Mouse (Mus musculus) naive thymus-derived CD4-positive, alpha-beta T cell, adult 2 months (primary cell): ENCODE data around the gene Suco.
A peak's percentile ranks its signal among the peaks of the same experiment; 100 is the strongest.

ENCODE experiments used
- DNase-seq: peaks from one replicate; pipeline ENCODE4 v3.0.0-alpha.2; 2011; ENCODE audit warnings: low read depth

The Suco gene

DNA sequence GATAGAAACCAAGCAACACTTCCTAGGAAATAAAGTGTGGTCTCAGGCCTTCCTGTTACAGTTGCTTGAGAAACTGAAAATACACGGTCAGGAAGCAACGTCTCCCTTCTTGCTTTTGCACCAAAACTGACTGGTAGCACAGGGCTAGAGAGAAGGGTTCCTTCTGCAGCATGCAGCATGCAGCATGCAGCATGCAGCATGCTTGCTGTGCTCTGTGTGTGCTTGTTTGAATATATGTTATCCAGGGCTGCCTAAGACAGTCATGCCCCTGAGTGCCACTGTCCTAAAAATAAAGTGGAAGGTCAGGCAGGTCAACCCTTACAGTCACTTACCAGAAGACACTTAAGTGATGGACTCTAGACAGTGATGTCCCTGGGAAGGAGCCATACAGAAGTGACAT is 17.6 kb upstream of the Suco start:
- peak; percentile 66 for DNase-seq

DNA sequence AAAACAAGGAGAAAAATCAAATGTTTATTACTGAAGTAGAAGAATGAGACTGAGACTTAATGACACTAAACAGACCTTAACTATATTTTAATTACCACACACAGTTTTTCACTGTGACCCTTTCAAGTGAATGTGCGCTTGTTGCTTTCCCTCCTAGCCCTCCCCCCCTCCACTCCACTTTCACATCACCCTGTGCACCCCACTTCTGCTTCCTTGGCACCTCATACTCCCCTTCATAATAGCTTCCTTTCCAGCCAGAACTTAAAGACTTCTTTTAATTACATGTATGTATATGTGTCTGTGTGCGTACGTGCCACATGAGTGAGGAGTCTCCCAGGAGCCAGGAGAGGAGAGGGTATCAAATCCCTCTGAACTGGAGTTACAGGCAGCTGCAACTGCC is 12.3 kb upstream of the Suco start:
- no peak for DNase-seq

DNA sequence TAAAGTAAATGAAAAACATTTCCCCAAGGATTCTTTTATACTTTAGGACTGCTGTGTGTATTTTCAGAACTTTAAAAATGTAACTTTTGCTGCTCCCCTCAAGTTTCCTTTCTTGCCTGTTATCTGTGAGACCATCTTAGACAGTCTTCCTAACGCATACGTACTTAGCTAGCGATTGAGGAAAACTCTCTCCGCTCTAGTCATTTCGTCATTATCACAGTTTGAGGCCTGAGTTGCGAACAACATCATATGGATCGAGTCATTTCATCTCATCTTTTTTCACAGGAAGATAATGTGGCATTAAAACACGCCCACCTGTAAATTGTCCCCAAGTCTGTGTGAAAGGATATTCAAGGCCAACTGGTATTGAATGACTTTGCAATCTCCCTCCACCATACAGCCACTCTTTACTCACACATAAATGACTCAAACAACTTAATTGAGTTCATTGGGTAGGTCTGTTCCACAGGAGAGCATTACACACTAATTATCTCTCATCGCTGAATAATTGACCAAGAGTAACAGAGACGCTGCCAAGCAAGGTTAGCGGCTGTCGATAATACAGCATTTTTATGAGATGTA is 11.3 kb upstream of the Suco start:
- no peak for DNase-seq

DNA sequence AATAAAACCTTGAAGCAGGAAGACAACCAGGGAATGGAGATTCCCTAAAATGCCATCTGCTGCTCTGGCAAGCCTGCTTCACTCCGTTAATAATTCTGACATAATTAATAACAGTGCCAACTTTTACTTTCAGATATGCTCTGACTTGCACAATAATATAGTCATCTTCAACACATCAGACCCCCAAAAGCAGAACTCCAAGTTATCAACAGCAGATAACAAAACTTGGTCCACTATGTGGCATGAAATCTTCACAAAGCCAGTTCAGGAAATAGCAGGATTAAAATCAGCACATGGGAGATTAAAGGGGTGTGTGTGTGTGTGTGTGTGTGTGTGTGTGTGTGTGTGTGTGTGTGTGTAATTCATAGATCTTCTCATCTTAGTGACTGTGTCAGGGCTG is 9.3 kb upstream of the Suco start:
- DNase-seq, result no peak

DNA sequence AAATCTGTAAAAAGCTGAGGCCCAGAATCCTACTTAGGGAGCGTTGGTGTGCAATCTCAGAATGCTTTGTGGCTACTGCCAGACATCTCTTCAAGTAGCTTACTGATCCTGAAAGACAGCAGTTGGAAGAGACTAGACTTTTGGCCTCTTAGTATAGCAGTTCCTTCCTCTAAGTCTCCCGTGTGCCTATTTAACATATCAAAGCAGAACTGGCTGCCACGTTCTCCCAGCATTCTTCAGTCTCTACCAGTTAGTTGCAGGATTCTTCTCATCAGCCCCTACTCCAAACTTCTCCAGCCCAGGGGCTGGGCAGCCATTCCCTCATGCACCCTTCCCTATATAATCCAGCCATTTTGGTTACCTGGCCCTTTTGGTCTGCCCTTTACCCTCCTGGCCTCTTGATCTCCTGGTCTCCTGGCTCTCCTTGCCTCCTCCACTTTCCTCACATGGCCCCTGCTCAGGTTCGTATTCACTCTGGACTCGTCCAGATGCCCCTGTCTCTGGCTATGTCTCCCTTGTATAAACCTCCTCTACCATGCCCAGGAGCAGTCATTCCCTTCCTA is 1.2 kb upstream of the Suco start:
- no peak for DNase-seq

DNA sequence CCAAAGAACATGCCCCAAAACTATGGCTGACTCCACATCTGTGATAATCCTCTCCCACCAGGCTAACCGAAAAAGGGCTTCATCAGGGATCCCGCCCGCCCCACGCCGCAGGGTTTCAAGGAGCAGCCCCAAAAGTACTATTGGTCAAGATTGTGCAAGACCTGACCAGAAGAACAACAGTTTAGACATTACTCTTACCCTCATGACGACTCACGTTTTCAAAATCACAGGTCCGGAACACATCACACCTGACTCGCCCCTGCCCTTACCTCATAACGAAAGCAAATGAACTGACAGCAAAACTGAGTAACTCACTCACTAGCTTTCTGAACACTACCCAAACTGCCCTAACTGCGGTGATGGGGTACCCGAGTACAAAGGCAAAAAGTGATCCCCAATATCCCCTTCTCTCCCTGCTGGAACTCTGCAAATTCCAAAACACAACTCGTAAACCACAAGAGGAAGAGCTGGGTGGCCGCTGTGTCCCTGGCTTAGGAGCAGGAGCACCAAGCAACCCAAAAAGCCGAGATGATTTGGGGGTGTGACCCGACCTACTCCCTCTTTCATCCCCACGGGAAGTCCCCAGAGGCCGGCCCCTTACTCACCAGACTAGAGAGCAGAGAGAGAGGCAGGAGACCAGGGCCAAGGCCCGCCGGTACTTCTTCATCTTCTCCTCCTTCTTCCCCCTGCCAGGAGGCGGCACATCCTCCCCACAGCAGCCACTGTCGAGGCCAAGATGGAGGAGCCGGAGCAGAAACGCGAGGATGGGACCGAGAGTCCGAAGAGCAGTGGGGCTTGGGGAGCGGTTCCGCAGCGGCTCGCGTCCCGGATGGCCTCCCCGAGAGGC is 553 bp downstream of the Suco start:
- peak; percentile 76 for DNase-seq

DNA sequence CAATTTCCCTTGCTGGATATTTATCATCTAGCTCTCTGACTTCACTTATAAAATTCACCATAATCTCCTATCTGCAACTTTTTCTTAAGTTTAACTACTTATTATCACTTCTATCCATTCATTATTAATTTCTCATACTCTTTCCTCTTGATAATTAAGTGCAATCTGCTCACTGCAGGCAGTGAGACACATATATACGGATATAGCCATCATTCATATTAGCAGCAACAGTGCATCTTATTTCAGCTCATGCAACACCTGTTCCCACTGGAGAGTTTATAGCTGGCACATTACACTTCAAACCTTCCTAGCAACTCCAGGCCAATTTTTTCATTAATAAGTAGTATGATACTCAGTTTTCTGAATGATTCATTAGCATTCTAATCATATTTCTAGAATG is 7.1 kb downstream of the Suco start:
- no peak for DNase-seq

DNA sequence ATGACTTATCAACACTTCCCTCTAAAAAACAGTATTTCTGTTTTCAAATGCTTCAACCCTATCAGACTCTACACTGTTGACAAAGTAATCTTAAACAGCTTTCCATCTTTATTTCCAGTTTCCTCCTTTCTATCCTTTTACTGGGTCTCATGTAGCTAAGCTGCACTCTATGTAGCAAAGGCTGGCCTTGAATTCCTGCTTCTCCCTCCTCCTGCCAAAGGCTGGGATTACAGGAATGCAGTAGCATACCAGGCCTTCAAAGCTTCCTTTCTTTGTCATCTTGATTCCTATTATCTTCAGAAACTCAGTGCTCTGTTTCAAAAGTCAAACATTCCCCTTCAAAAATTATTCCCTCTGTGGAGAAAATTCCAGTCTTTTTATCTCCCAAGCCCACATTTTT is 8.1 kb downstream of the Suco start:
- no peak for DNase-seq

DNA sequence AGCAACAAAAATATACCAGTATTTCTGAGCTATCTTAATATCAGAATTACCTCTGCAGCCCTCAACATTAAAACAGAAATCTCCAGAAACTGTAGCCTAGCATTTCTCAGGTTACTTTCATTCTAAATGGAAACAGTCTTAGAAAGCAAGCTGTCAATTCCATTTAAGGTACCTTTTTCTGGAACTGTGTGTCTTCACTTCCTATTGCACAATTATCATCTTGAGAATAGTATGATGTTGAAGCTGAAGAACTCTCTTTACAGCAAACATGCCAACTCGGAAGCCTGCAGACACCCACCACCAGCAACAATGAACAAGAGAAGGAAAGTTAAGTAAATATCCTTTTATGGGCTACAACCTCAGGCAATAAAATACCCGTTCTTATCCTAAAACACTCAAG is 12.7 kb downstream of the Suco start:
- no peak for DNase-seq

DNA sequence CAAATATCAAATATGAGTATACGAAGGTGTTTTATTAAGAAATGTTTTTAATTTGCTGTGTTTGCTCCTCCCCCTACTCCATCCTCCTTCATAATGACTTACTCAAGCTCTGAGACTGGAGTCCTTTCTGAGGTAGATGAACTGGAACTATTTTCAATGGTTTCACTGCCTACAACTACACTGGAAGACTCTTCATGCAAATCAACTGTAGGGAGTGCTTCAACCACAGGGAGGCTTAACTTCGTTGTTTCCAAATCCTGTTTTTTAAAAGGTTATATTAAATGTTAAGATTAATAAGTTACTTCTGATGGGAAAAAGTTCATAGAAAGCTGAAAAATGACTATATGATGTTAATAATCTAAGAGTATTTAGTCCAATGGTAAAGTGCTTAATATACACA is 17.2 kb downstream of the Suco start:
- DNase-seq, result no peak

DNA sequence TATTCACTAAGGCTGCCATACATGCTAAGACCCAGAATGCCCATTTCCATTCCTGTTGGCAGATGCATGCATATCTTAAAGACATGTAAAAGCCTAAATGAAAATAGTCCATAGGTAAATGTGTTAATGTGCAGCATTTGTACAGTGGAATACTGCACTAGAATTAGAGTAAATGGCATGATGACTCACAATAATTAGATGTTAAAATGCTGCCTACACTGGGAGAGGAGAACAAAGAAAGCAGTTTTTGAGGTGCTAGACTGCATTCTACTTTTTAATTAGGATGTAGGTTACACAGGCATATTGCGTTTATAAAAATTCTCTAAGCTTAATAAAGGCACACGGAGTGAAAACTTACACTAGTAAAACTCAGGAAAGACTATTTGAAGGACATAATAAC is 49.8 kb downstream of the Suco start:
- no peak for DNase-seq

DNA sequence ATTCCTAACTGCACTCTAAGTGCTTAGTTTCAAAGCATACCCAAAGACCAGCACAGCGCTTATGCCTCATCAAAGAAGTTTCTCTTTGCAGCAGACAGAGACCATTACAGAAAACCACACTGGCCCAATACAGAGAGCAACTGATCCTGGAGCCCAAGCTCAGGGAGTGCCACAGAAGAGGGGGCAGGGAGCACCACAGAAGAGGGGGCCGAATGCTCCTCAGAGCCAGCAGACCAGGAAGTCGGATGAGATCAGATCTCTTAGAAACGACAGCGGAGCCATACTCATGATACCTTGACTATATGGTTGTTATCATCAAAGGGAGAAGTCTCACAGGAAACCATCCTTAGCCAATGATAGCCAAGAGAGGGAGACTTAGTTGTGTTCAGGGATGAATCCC is 67.1 kb downstream of the Suco start:
- peak; percentile 70 for DNase-seq

DNA sequence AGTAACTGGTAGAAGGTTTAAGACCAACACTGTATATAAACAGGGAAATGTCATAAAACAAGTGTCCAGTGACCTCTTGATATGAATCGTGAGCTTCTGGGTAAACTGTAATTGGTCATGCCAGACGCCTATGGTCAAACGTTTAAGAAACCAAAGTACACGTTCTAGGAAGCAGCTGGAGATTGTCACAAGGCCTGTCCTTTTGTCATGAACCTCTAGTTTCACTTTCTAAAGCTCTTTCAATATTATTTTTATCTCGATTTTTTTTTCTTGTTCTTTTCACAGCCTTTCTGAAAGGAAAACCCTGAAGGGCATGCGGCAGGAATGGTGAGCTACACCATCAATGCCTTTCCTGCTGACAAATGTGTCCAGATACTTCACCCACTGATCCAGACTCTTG is 67.5 kb downstream of the Suco start:
- DNase-seq, result no peak

DNA sequence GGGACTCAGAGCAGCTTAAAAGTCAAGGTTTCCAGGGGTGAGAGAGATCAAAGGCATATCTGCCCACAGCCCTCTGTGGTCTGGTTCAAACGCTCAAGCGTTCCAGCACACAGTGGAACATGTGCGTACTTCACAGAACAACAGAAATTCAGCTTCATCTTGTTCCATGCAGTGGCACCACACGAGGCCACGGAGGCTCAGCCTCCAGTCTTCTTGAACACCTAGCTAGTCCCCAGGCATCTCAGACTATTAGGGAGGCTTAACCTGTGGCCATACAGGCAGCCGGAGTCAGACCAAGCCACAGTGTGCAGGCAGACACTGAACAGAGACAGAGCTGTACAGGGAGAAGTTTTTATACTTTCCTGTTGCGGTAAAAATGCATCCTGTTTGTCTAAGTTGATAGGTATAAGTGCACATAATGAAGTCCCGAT is 71.9 kb downstream of the Suco start:
- DNase-seq, result peak; percentile 86

DNA sequence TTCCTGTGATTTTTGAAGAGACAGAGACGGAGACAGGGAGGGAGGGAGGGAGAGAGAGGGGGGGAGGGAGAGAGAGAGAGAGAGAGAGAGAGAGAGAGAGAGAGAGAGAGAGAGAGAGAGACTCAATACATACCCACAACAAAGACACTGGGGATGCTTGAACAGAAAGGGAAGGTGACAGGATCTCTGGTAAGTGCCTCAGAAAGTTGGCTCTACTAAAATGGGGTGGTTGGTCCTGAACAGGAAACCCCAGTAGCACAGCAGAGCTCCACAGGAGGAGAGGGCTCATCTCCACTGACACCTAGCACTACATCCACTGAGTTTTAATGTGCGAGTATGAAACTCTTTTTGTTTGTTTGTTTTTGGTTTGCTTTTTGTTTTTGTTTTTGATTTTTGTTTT is 75.2 kb downstream of the Suco start:
- peak; percentile 76 for DNase-seq

DNA sequence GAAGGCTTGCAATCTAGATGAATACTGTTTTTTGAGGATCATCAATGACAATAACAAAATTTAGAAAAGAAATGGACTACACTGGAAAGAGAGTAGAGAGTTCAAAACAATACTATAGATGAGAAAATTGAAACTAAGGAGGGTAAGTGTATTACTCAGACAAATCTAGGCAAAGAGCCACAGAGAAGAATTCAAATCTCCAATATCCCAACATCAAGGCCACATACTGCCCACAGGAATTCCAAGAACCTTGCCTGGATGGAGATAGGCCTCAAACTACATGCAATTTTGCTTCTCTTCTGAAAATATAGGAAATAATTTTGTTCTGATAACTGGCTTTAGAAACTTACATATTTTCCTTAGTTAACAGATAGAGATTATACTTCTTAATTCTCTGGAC is 76.2 kb downstream of the Suco start:
- DNase-seq, result no peak

DNA sequence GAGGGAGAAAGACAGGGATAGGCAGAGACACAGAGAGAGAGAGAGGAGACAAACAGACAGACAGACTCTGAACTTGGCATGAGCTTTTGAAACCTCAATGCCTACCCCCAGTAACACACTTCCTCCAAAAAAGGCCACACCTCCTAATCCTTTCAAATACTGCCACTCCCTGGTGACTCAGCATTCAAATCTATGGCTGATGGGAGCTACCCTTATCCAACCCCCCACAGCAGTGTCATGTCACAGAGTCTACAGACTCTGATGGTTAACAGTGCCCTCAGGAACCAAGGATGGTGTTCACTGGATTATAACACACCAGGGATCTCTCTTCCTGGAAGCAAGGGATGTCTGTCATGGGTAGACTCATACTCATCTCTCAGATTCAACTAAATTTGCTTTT is 76.7 kb downstream of the Suco start:
- no peak for DNase-seq

DNA sequence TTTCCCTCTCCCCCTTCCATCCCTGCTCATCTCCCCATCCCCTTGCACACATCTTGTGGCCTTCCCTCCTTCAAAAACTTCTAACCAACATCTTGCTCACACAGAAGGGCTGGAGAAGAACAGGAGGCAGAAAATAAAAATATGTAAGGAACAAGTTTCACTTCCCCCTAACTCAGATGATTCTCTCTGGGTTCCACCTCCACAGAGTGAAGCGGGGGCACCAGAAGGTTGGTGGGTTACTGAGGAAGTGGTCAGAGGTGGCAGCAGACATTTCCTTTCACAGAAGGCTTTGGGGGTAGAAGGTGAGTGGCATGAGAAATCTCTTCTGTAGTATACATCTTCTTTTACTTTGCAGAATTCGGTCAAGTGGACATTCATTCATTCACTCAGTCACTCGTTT is 77.6 kb downstream of the Suco start:
- no peak for DNase-seq

DNA sequence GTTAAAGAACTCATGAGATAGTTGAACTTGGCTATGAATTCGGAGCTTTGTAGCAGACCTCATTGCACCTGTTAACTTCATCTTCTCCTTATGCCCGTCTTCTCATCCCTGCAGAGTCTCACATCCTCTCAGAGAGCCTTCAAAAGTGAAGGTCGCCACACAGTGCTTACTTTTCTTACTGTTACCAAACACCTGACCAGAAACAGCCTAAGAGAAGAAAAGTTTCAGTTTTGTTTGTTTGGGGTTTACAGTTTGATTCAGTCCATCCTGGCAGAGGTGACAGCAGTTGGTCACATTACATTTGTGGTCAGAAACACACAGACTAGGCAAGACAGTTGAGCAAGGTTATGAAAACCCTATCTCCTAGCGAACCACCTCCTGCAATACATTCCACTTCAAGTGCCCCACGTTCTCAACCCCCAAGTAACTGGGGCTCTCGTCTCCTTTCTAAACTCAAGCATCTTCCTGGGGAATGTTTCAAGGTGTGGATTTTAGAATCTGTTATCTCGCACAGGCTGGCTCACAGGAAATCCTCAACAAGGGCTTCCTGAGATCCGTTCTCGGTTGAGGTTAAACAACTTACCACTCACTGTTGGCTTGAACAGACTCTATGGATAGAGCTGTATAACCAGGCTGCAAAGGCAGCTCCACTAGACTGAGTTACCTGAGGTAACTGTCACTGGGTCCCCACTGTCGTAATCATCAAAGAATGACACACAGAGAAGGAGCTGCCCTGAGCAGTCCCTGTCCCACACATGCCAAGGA is 81.9 kb downstream of the Suco start:
- DNase-seq, result peak; percentile 66

DNA sequence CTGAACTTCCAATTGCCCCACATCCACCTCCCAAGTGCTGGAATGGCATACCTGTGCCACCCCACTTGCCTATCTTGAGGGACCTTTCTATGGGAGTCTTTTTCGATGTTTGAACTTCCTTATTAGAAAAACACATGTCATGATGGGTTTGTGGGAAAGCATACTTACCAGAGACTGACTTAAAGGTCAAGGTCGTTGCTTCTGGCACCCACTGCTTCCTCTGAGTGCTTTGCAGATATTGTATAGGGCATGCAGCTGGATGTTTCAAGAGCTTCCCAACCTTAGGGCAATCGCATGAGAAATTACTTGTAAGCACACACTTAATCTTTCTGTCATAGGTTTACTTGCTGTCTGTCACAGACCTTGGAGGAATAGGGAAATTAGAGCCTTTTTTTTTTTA is 83.2 kb downstream of the Suco start:
- DNase-seq, result no peak

DNA sequence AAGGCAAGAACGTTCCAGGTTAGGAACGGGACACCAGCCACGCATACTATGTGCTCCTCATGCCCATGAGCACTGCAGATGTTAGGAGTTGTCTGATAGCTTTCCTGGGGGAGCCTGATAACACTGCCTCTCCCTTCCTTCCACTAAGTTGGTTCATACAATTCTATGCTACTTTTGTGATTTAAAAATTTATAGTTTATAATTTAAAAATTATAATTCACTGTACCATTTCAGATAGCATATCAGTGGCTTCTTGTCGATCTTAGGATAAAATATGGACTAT is 83.9 kb downstream of the Suco start:
- no peak for DNase-seq

DNA sequence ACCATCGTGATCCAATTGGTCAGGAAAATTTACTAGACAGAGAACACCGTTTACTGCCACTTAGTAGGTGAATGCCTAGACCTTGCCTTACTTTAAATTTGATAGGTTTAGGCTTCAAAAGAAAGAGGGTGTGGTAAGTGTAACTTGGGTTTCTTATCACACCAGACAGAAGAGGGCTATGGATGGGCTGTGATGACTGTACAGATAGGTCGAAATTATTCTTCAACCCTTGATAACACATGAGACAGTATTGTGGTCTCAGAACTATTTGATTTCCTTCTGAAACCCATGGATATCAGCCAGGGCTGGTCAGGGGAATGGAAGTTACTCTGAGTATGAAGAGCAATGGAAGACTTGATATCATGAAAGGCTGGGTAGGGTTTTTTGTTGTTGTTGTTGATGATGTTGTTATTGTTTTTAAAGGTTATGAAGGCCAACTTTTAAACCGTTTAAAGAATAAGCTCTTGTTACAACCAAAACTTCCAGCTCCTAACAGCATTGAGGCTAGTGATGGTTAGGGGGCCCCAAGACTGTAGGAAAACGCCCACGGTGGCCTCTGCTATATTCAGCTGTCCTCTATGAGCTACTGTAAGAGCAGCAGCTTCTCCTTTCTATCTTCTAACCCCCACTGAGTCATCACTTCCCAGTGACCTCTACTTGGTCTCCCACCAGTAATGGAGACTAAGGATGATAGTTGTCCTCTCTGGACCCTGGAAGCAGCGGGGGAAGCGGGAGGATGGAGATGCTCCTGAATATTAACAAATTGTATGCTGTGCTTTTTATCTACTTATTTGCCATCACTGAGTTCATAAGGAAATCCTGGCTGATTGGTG is 84.4 kb downstream of the Suco start:
- DNase-seq, result no peak
